Mouse (Mus musculus): ENCODE measurements around the gene Lrrc23.

The Lrrc23 gene

DNA sequence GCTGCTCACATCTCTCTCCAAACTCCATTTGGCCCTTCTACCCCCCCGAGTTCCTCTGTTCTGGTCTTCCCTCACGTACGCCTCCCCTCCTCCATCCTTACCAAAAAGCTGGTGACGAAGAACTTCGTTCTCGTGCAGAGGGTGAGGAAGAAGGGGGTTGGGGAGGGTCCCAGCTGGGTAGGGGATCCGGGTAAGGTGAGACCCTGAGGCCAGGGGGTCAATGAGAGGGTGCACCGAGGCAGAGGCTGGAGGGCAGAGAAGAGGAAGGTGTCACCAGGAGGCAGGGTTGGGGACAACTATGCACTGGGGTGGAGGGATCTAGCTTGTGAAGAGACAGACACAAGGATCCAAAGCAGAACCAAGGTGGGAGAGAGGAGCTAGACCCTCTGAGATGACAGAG, 35.9 kb downstream of the Lrrc23 start:
- no peak for DNase-seq (ENCODE audit: extremely low read depth, low read depth)

DNA sequence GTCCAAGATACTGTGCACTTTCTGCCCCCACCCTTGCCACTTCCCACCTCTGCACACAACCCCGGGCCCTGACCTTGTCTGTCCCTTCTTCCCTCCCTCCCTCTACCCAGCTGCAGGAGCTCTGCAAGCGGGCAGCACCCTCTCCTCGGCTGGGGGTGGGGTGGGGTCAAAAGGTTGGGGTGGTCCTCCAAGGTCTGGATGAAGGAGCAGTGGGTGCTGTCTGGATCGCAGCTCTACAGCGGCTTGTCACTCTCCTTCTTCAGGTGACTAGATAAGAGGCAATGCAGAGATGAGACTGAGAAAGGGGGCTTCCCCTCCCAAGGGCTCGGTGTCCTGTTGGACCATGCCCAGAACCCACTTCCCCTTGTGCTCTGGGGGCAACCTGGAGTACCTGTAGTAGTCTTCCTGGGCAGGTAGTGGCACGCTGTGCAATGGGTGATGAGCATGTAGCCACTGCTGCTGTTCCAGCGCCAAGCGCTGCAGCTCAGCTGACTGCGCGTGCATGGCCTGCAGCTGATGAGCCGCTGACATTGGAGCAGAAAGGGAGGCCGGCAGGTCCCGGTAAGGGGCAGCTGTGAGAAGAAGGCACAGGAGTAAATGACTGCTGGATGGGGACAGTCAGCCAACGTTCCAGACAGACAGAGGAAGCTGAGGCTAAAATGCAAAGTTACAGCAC, 36.5 kb downstream of the Lrrc23 start:
- DNase-seq (ENCODE audit: extremely low read depth, low read depth): no peak

DNA sequence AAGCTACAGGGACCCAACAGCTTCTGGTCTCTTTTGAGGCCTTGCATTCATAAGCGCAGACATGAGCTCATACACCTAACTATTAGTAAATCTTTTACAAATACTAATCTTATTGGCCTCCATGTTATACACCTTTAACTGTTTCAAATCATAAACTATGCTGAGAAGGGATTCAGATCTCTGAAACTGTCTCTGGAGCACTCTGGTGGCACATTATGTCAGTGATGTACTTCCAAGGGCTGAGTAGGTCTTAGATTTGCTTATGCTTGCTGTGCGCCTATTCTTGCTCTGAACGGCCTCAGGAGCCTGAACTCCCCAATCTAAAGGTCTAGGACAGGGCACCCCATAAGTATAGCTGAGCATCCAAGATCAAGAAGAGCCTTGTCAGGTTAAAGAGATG, 37.7 kb downstream of the Lrrc23 start:
- no peak for DNase-seq (ENCODE audit: extremely low read depth, low read depth)

DNA sequence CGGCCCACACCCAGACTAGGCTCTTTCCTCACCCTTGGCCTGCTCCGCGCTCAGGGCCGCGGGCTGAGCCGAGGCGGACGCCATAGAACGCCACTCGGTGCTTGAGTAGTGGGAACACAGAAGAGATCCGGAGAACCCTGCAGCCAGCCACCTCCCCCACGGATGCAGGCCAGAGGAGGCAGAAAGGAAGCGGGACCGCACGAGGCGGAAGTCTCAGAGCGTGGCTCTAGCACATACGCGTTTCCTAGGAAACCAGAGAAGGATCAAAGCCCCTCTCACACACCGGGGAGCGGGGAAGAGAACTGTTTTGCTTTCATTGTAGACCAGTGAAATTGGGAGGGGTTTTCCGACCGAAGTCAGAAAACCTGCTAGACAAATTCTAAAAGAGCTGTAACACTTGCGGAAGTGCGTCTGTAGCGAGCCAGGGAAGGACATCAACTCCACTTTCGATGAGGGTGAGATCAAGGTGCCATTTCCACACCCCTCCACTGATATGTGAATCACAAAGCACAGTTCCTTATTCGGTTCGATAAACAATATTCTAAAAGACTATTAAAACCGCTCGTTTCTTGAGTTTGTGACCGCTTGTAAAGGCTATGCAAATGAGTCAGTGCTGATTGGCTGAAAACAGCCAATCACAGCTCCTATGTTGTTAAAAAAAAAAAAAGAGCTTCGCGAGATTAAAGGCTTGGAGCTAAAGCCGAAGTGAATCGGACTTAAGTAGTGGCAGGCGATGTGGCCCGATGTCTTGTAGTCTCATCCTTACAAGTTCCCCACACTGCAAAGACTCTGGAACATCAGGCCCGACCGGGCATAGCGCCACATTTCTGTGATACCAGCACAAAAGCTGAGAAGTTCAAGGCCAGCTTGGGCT, 38.4 kb downstream of the Lrrc23 start, which contains the start of gene Grcc10:
Gene Grcc10, minus strand, starts transcription at position 487 of the 874 bp plus-strand sequence.
- DNase-seq (ENCODE audit: extremely low read depth, low read depth): peak; percentile 98

DNA sequence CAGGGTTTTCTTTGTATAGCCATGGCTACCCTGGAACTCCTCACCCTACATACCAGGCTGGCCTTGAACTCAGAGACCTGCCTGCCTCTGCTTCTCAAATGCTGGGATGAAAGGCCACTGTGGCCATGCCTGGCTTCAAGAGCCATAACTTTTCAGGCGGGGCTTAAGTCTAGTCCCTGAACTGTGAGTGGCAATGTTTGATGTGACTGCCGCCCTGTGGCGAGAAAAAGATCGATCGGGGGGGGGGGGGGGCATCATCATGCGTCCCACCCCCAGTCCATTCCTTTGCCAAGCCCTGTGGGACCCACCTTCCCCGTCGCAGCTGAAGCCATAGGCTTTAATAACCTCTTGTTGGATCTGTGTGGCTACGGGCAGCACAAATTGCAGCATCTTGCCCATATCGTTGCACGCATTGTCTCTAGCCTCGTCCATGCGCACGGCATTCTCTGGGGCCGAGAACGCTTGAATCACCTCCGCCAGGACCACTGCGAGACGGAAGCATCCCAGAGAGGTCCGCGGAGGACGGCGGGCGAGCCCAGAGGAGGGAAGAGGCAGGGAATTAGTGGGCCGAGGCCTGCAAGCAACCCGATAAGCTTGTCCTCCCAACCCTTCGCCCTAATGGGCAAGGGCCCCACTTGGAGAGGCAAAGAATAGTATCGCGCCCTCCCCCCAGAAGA, 39.2 kb downstream of the Lrrc23 start:
- peak; percentile 49 for DNase-seq (ENCODE audit: extremely low read depth, low read depth)

DNA sequence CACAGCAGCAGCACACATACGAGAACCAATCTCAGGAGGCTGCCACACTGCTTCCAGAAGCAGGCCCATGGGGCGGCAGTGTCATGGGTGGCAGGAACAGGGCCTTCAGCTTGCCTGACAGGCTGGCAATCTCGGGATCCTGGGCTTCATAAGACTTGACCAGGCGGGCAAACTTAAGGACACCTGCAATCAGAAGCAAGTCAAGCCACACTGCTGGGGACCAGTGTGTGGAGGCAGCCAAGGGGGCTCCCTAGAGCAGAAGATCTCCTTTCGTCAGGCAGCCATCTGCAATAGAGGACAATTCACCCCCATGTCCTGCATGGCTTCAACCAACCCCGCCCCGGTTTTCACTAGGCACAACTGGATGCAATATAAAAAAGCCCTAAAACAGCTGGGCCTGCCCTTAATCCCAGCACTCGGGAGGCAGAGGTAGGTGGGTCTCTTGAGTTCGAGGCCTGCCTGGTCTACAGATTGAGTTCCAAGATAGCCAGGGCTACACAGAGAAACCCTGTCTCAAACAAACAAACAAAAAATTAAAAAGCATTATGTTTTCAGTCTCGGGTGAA, 40.2 kb downstream of the Lrrc23 start:
- DNase-seq (ENCODE audit: extremely low read depth, low read depth): no peak

DNA sequence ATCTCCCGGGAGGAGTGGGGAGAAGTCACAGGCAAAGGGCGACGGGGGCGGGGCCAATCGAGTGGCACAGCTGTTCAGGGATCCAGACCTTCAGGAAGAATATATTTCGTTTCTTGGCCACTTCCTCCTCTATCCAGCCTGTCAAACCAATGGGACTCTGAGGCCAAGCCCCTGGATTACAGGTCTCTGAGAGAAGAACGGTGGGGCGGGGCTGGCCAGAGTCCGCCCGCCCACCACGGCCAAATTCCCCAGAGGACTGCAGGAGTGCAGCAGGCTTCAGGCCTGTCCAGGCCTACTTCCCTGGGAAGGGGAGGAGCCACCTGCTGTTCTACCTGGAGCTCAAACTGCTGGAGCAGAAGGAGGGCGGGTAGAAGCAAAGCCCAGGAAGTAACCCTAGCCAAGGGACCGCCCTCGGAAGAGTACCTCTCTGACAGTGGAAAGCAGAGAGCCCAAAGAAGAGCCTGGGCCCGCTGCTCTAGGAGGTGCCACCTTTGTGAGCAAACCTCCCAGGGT, 41.0 kb downstream of the Lrrc23 start, which contains the start of gene Ptpn6:
Gene Ptpn6, minus strand, starts transcription at position 204 of the 513 bp plus-strand sequence.
- DNase-seq (ENCODE audit: extremely low read depth, low read depth): no peak

DNA sequence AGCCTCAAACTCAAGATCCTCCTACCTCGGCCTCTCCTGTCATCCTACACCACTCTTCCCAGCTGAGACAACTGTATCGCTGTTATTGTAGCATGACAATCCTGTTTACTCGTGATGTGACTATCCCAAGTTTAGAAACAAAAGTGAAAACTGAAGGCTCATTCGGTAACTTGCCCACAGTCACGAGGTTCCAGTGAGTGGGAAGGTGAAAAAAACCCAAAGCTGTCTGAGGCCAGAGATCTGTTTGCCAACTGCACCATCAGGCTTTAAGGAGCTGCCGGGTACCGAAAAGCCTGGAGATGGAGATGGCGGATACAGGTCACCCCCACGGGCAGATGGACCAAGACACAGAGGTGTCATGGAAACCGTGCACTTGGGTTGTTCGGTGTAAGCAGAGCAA, 42.5 kb downstream of the Lrrc23 start:
- DNase-seq (ENCODE audit: extremely low read depth, low read depth): no peak

DNA sequence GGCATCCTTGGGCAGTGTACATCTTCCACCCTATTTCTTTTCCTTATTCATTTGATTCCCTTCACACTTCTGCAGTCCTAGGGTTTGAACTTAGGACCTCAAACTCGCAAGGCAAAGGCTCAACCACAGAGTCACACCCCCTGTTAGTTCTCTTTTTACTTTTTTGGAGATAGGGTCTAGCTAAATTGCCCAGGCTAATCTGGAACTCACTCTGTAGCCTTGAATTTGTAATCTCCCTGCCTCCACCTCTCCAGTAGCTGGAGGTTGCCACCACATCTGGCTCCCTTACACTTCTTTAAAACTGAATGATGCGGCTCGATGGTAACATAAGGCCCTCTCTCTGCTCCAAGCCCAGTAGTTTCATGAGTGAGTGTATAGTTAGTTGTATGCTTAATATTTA, 45.1 kb downstream of the Lrrc23 start:
- DNase-seq (ENCODE audit: extremely low read depth, low read depth): peak; percentile 65

DNA sequence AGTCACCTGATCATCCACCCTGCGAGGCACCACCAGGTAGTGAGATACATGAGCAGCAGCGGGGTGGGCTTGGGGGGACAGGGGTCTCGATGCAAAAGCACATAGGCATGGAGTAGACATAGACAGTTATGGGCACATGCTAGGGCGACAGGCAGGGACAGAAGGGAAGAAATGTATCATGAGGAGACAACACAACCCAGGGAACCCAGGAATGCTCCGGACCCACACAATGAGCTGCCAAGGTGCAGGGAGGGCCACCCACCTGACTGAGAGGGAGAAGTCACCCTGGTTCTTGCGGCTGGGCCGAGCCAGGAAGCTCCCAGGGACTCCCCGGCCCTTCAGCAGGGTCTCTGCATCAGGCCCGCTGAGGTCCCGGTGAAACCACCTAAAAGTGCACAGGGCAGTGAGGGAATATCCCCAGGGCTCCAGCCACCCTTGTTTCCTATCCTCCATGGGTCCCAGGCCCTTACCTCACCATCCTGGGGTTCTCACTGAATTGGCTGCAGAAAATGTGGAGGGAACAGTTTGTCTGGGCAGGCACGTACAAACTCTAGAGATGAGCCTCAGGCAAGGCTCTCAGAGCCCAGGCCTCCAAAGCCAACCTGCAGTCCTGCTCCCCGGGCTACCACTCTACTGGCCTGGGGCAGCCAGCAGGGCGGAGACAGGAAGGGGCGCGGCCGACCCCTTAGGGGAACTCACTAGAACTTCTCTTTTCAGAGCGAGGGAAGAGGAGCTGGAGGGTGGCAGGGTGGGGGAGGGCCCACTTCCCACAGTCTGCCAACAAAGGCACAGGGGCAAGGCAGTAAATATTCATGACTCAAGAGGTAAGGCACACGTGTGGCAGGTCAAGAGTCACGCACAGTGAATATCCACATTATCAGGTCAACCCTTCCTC, 46.8 kb downstream of the Lrrc23 start:
- DNase-seq (ENCODE audit: extremely low read depth, low read depth): peak; percentile 77

DNA sequence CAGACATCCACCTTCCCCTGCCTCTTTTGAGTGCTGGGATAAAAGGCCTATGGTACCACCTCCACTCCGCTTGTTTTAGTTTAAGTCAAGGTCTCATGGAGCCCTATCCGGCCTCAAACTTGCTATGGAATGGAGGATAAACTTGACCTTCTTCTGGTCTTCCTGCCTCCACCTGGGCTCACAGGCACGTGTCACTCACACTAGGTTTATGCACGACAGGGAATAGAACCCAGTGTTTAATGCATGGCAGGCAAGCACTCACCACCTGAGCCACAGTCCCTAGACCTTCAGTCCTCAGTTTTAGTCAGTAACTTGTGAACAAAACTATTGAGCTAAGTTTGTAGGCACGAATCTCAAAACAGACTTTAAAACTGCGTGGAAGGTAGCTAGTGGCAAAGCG, 48.5 kb downstream of the Lrrc23 start:
- DNase-seq (ENCODE audit: extremely low read depth, low read depth): no peak

DNA sequence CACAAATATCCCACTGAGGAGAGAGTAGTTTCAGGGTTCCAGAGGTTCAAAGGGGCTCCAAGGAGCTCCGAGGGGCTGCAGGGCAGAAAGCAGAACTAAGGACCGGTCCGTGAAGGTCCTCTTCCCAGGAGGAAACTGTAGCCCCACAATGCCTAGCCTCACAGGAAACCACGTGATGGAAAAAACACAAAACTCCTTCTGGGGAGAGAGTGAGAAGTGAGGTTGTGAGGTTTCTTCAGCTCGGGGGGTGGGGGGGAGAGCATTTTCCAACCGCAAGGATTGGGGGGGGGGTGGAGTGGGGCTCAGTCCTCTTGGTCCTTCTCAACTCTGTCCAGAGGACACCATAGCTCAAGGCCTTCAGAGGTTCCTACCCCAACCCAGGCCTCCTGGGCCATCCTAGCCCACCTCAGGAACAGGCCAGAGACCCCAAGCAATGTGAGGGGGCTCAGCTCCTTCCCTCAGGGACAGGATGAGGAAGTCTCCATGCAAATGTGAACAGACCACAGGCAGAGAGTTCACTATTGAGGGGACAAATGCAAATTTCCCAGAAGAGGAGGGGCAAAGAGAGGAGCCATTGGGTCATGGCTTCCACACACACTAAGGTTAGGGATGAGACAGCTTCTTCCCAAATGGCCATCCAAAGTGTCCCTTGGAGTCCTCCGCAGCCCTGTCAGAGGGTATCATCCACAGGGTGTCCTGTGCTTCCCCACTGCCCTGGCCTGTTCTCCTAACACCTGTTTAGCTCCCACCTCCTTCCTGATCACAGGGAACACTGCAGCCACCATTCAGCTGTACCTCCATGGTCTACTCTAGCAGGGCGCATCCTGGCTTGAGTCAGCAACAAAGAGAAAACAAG, 49.4 kb downstream of the Lrrc23 start:
- DNase-seq (ENCODE audit: extremely low read depth, low read depth): peak; percentile 71

DNA sequence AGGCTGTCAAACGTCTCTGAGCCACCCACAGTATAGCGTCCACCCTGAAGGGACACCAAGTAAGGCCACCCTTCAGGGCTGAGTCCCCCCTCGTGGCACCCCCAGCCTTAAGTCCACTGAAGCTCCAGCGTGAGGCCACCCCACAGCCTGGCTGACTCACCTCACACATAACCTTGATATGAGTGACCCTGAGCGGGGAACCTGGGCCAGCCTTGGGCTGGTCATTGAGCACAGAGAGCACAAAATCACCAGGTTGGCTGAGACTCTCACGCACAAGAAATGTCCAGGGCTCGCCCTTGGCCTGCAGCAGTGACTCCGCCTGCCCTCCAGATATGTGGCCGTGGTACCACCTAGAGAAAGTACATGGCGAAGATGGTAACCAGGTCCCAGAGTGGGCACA, 50.9 kb downstream of the Lrrc23 start:
- no peak for DNase-seq (ENCODE audit: extremely low read depth, low read depth)

DNA sequence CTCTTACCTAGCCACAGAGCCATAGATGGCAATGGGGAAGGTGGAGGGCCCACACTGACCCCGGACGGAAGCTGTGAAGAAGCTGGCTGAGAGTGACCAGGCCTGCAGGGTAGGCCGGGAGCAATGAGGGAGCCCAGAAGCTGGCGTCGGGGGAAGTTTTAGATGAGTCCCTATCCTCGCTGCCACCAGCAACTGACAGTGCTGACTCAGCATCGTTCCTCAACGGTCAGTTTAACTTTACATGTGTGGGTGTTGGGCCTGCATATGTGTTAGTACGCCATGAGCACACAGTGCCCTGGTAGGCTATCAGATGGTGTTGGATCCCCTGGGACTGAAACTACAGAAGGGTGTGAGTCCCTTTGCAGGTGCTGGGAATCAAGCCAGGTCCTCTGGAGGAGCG, 55.1 kb downstream of the Lrrc23 start:
- no peak for DNase-seq (ENCODE audit: extremely low read depth, low read depth)

DNA sequence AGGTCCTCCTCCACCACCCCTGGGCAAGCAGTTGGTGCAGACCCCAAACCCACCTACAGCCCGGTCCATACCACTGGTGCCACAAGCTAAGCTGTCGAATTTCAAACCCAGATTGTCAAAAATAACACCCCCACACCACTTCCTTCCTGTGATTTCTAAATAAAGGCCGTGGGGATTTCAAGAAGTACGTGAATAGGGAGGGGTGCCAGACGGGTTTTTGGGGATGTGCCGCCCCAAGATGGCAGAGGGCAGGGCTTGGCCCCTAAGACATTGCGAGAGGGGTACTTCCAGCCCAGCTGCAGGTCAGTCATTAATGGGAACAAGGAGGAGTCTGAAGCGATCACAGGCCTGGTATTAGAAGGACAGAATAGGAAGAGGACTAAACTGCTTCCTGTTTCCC, 56.0 kb downstream of the Lrrc23 start:
- DNase-seq (ENCODE audit: extremely low read depth, low read depth): no peak

DNA sequence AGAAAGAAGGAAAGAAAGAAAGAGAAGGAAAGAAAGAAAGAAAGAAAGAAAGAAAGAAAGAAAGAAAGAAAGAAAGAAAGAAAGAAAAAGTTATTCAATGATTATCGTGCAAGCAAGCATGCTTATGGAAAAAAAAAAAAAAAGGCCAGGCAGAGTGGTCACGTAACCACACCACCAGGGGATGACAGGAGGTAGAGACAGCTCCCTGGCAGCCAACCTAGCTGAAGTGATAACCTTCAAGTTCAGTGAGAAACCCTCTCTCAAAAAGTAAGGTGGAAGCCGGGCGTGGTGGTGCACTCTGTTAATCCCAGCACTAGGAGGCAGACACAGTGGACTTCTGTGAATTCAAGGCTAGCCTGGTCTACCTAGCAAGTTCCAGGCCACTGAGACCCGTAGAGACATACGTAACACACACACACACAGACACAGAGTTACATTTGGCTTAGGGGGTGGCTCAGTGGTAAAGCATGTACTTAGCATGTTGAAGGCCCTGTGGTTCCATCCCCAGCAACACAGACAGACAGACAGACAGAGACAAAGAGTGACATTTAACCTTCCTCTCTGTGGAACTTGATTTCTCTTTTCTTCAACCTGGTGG, 56.6 kb downstream of the Lrrc23 start:
- no peak for DNase-seq (ENCODE audit: extremely low read depth, low read depth)

DNA sequence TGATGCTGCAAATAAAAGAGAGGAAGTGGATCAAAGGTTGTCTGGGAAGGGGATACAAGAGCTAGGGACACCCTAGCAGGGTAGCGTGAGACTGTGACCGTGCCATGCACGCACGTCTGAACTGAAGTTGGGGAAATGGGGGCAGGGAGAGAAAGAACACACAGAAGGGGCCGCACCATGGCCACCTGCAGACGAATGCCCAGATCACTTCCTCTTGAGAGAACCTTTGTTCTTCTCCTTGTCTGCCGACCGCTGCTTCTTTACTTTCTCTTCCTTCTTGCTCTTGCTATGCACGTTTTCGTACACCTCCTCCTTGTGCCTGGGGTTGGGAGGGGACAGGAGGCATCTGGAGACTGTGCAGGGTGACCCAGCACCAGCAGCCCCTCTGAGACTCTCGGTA, 58.6 kb downstream of the Lrrc23 start:
- no peak for DNase-seq (ENCODE audit: extremely low read depth, low read depth)
